Mouse (Mus musculus): ENCODE data around the gene Chrdl2.
"Not testable (repeated sequence)": the region's sequence is repeated elsewhere in the genome, so short reads cannot be mapped to it uniquely, and the experiment has no call there.

The Chrdl2 gene

GRCm38 (mm10) chr7:100042120-100042519 lies 36.1 kb downstream of the Chrdl2 start:
- no peak for DNase-seq

- no peak for DNase-seq
Observed at GRCm38 (mm10) chr7:100043096-100043495, 37.1 kb downstream of the Chrdl2 start.

GRCm38 (mm10) chr7:100043605-100044031 lies 37.6 kb downstream of the Chrdl2 start:
- no peak for DNase-seq

- DNase-seq, result no peak
Observed at GRCm38 (mm10) chr7:100046486-100046885, 40.5 kb downstream of the Chrdl2 start.

- DNase-seq, result no peak
Observed at GRCm38 (mm10) chr7:100051904-100052303, 45.9 kb downstream of the Chrdl2 start.

GRCm38 (mm10) chr7:100052991-100053390 lies 47.0 kb downstream of the Chrdl2 start:
- DNase-seq, result not testable (repeated sequence)

GRCm38 (mm10) chr7:100073959-100074358 lies 68.0 kb downstream of the Chrdl2 start:
- peak; percentile 20 for DNase-seq

GRCm38 (mm10) chr7:100076296-100076695 lies 70.3 kb downstream of the Chrdl2 start:
- DNase-seq, result no peak

- no peak for DNase-seq
Observed at GRCm38 (mm10) chr7:100077071-100077470, 71.1 kb downstream of the Chrdl2 start.

GRCm38 (mm10) chr7:100080087-100080781 lies 74.3 kb downstream of the Chrdl2 start:
- DNase-seq, result no peak

GRCm38 (mm10) chr7:100082836-100083235 lies 76.9 kb downstream of the Chrdl2 start:
- no peak for DNase-seq

- no peak for DNase-seq
Observed at GRCm38 (mm10) chr7:100083812-100084211, 77.8 kb downstream of the Chrdl2 start.
